Mouse (Mus musculus) CH12.LX (cell line): ENCODE results near the gene Ccdc80. TPM values are rescaled to one million over a fixed set of nuclear protein-coding genes. Genes with fewer than 3 reads are reported as not detected.

Source experiments
- DNase-seq: peaks from one replicate; pipeline ENCODE4 v3.0.0-alpha.2; 2013; ENCODE audit errors: extremely low read depth
- H3K27ac ChIP-seq: 2 replicates; pipeline ENCODE4 v1.5.1; 2012; ENCODE audit warnings: low read depth, mild to moderate bottlenecking, control low read depth, moderate library complexity; ENCODE audit not compliant: insufficient read depth
- H3K27me3 ChIP-seq: replicated peaks from 2 replicates; pipeline ENCODE3; 2012; ENCODE audit warnings: inconsistent platforms
- H3K36me3 ChIP-seq, 2 experiments: replicated peaks in 1 of 2; 2 replicates each; pipeline versions ENCODE3 to v1.6.1; 2012; ENCODE audit warnings: inconsistent platforms in 1 of 2, low read length in 1 of 2, mild to moderate bottlenecking in 1 of 2, mixed read lengths in 1 of 2, moderate library complexity in 1 of 2; ENCODE audit not compliant: control insufficient read depth in 1 of 2, insufficient read depth in 1 of 2
- H3K4me1 ChIP-seq, 2 experiments: 2 replicates each; pipeline ENCODE4 v1.6.1; 2012; ENCODE audit warnings: inconsistent platforms in 1 of 2, moderate library complexity in 1 of 2; ENCODE audit not compliant: insufficient read depth in 2 of 2, control insufficient read depth in 1 of 2
- H3K4me2 ChIP-seq: 2 replicates; pipeline ENCODE4 v1.6.1; 2012; ENCODE audit warnings: low read depth, mild to moderate bottlenecking, control low read depth; ENCODE audit not compliant: poor library complexity, insufficient read depth, severe bottlenecking
- H3K4me3 ChIP-seq, 3 experiments: fragments of 150-350 bp in 1 of 3; sonication (generic) in 1 of 3; replicated peaks in 1 of 3; 2 replicates each; pipeline versions ENCODE3 to v1.5.1; 2011 to 2012; ENCODE audit warnings: low read depth in 2 of 3, low read length in 2 of 3, mild to moderate bottlenecking in 2 of 3, moderate library complexity in 2 of 3, control low read depth in 1 of 3, improper control_type of control experiment in 1 of 3, inconsistent platforms in 1 of 3, mixed read lengths in 1 of 3; ENCODE audit not compliant: poor library complexity in 1 of 3
- H3K79me2 ChIP-seq: replicated peaks from 2 replicates; pipeline ENCODE4 v1.6.1; 2012; ENCODE audit warnings: mild to moderate bottlenecking, moderate library complexity; ENCODE audit not compliant: control insufficient read depth, poor library complexity, insufficient read depth, severe bottlenecking; ENCODE audit errors: extremely low read depth
- H3K9ac ChIP-seq: 2 replicates; pipeline ENCODE4 v1.6.1; 2012; ENCODE audit warnings: low read depth, mild to moderate bottlenecking, control low read depth, moderate library complexity; ENCODE audit not compliant: insufficient read depth
- H3K9me3 ChIP-seq: replicated peaks from 2 replicates; pipeline ENCODE3; 2012; ENCODE audit warnings: low read length, inconsistent platforms, mixed read lengths
- BHLHE40 ChIP-seq: IDR thresholded peaks from 2 replicates; pipeline ENCODE4 v1.6.1; 2011; ENCODE audit warnings: mild to moderate bottlenecking, low read depth, low read length, improper control_type of control experiment
- CHD2 ChIP-seq: IDR thresholded peaks from 2 replicates; pipeline ENCODE4 v1.6.1; 2011; ENCODE audit warnings: low read length, improper control_type of control experiment
- CTCF ChIP-seq, 2 experiments: IDR thresholded peaks in 1 of 2; conservative IDR thresholded peaks in 1 of 2; 2 replicates each; pipeline ENCODE4 v1.5.1; 2011 to 2012; ENCODE audit warnings: low read depth in 2 of 2, low read length in 2 of 2, improper control_type of control experiment in 1 of 2, inconsistent platforms in 1 of 2, mild to moderate bottlenecking in 1 of 2, moderate library complexity in 1 of 2
- E2F4 ChIP-seq: IDR thresholded peaks from 2 replicates; pipeline ENCODE4 v1.6.1; 2011; ENCODE audit warnings: low read depth, low read length, improper control_type of control experiment; ENCODE audit not compliant: insufficient replicate concordance
- ELF1 ChIP-seq: IDR thresholded peaks from 2 replicates; pipeline ENCODE4 v1.6.1; 2014; ENCODE audit warnings: low read depth, mild to moderate bottlenecking, inconsistent platforms, low read length, improper control_type of control experiment
- EP300 ChIP-seq: IDR thresholded peaks from 2 replicates; pipeline ENCODE4 v1.6.1; 2011; ENCODE audit warnings: low read length, improper control_type of control experiment
- ETS1 ChIP-seq: conservative IDR thresholded peaks from 2 replicates; pipeline ENCODE4 v1.6.1; 2012; ENCODE audit warnings: low read depth, mild to moderate bottlenecking, inconsistent platforms, low read length, improper control_type of control experiment, moderate library complexity
- GABPA ChIP-seq: IDR thresholded peaks from 2 replicates; pipeline ENCODE4 v1.6.1; 2012; ENCODE audit warnings: low read depth, low read length, improper control_type of control experiment, inconsistent platforms; ENCODE audit not compliant: insufficient replicate concordance
- HCFC1 ChIP-seq: IDR thresholded peaks from 2 replicates; pipeline ENCODE4 v1.6.1; 2012; ENCODE audit warnings: low read depth, mild to moderate bottlenecking, inconsistent platforms, low read length, improper control_type of control experiment
- IRF4 ChIP-seq: IDR thresholded peaks from 2 replicates; pipeline ENCODE4 v1.6.1; 2014; ENCODE audit warnings: low read depth, mild to moderate bottlenecking, inconsistent platforms, low read length, improper control_type of control experiment
- JUN ChIP-seq: IDR thresholded peaks from 2 replicates; pipeline ENCODE4 v1.6.1; 2011; ENCODE audit warnings: low read depth, mild to moderate bottlenecking, low read length, improper control_type of control experiment, moderate library complexity; ENCODE audit not compliant: insufficient read depth
- JUND ChIP-seq: conservative IDR thresholded peaks from 2 replicates; pipeline ENCODE4 v1.6.1; 2011; ENCODE audit warnings: low read depth, low read length, improper control_type of control experiment
- KAT2A ChIP-seq: IDR thresholded peaks from 2 replicates; pipeline ENCODE4 v1.6.1; 2012; ENCODE audit warnings: low read length, improper control_type of control experiment, inconsistent platforms; ENCODE audit not compliant: insufficient replicate concordance
- MAZ ChIP-seq: IDR thresholded peaks from 2 replicates; pipeline ENCODE4 v1.6.1; 2012; ENCODE audit warnings: low read depth, mild to moderate bottlenecking, inconsistent platforms, low read length, improper control_type of control experiment, moderate library complexity
- MEF2A ChIP-seq: IDR thresholded peaks from 2 replicates; pipeline ENCODE4 v1.6.1; 2014; ENCODE audit warnings: low read depth, mild to moderate bottlenecking, inconsistent platforms, low read length, improper control_type of control experiment, borderline replicate concordance
- MXI1 ChIP-seq: IDR thresholded peaks from 2 replicates; pipeline ENCODE4 v1.6.1; 2011; ENCODE audit warnings: mild to moderate bottlenecking, low read depth, low read length, improper control_type of control experiment
- MYC ChIP-seq: IDR thresholded peaks from 2 replicates; pipeline ENCODE4 v1.6.1; 2011; ENCODE audit warnings: low read depth, mild to moderate bottlenecking, improper control_type of control experiment, low read length
- NELFE ChIP-seq: IDR thresholded peaks from 2 replicates; pipeline ENCODE4 v1.6.1; 2011; ENCODE audit warnings: low read depth, low read length, improper control_type of control experiment
- NRF1 ChIP-seq: IDR thresholded peaks from 2 replicates; pipeline ENCODE4 v1.6.1; 2014; ENCODE audit warnings: low read depth, mild to moderate bottlenecking, inconsistent platforms, low read length, improper control_type of control experiment, moderate library complexity
- POLR2A ChIP-seq: IDR thresholded peaks from 2 replicates; pipeline ENCODE4 v1.6.1; 2011; ENCODE audit warnings: low read depth, mild to moderate bottlenecking, improper control_type of control experiment, low read length
- POLR2AphosphoS2 ChIP-seq: IDR thresholded peaks from 2 replicates; pipeline ENCODE4 v1.6.1; 2011; ENCODE audit warnings: low read depth, low read length, improper control_type of control experiment
- RAD21 ChIP-seq: IDR thresholded peaks from 2 replicates; pipeline ENCODE4 v1.6.1; 2011; ENCODE audit warnings: low read depth, mild to moderate bottlenecking, low read length, improper control_type of control experiment, moderate library complexity
- RCOR1 ChIP-seq: conservative IDR thresholded peaks from 2 replicates; pipeline ENCODE4 v1.6.1; 2012; ENCODE audit warnings: low read depth, mild to moderate bottlenecking, inconsistent platforms, low read length, improper control_type of control experiment
- SIN3A ChIP-seq: IDR thresholded peaks from 2 replicates; pipeline ENCODE4 v1.6.1; 2012; ENCODE audit warnings: low read length, improper control_type of control experiment, inconsistent platforms
- SMC3 ChIP-seq: IDR thresholded peaks from 2 replicates; pipeline ENCODE4 v1.6.1; 2011; ENCODE audit warnings: low read depth, low read length, improper control_type of control experiment
- TBP ChIP-seq: conservative IDR thresholded peaks from 2 replicates; pipeline ENCODE4 v1.6.1; 2011; ENCODE audit warnings: low read depth, low read length, improper control_type of control experiment
- TCF12 ChIP-seq: IDR thresholded peaks from 2 replicates; pipeline ENCODE4 v1.6.1; 2014; ENCODE audit warnings: low read depth, mild to moderate bottlenecking, inconsistent platforms, low read length, improper control_type of control experiment
- UBTF ChIP-seq: IDR thresholded peaks from 2 replicates; pipeline ENCODE4 v1.6.1; 2012; ENCODE audit warnings: low read depth, mild to moderate bottlenecking, inconsistent platforms, low read length, improper control_type of control experiment, moderate library complexity
- USF2 ChIP-seq: conservative IDR thresholded peaks from 2 replicates; pipeline ENCODE4 v1.6.1; 2011; ENCODE audit warnings: low read depth, low read length, improper control_type of control experiment
- ZC3H11A ChIP-seq: IDR thresholded peaks from 2 replicates; pipeline ENCODE4 v1.6.1; 2012; ENCODE audit warnings: low read depth, mild to moderate bottlenecking, inconsistent platforms, low read length, improper control_type of control experiment
- ZKSCAN1 ChIP-seq: IDR thresholded peaks from 2 replicates; pipeline ENCODE4 v1.6.1; 2012; ENCODE audit warnings: low read depth, inconsistent platforms, low read length, improper control_type of control experiment, borderline replicate concordance
- ZNF384 ChIP-seq: IDR thresholded peaks from 2 replicates; pipeline ENCODE4 v1.6.1; 2012; ENCODE audit warnings: low read depth, low read length, improper control_type of control experiment, inconsistent platforms
- dilution Hi-C: fragments of 300-500 bp; cut with MboI; formaldehyde crosslinking; loops from 2 replicates; pipeline ENCODE4 v1.14.3; 2020; ENCODE audit warnings: low sequenced_read_pairs; ENCODE audit not compliant: extremely low pct_unique_long_range_greater_than_20kb, extremely low pct_ligation_motif_present
- in situ Hi-C: fragments of 300-500 bp; cut with MboI; formaldehyde crosslinking; loops from 3 replicates; pipeline ENCODE4 v1.14.3; 2019; ENCODE audit warnings: low sequenced_read_pairs, low pct_ligation_motif_present, low pct_unique_long_range_greater_than_20kb, mixed read lengths
- polyA plus RNA-seq: library from polyadenylated mRNA; unstranded; fragments of >175 nt; gene quantifications from 2 replicates; pipeline ENCODE4 v1.2.1, GENCODE M21; 2012; ENCODE audit warnings: low read depth; ENCODE audit not compliant: insufficient read length
- total RNA-seq, 2 experiments: library from RNA; depleted of rRNA; stranded (reverse); fragments of 300-350 nt in 1 of 2; fragments of >200 nt in 1 of 2; gene quantifications; 2 replicates each; pipeline ENCODE4 v1.2.3; 2012 to 2014

The Ccdc80 gene
- total and polyA plus RNA-seq, 3 experiments = 3.9 to 9.5 (median 6.1) TPM

GRCm38 (mm10) chr16:45070383-45071083 is 22.7 kb upstream of the Ccdc80 start:
- peak overlapping the region; percentile 65 for H3K4me2 ChIP-seq

GRCm38 (mm10) chr16:45071424-45071823 is 21.8 kb upstream of the Ccdc80 start:
- Histone ChIP-seq H3K4me2 (no peak overlapping the region), H3K27ac (no peak overlapping the region), H3K9me3 (no peaks in the 10 kb centered on the region), H3K9ac (no peak overlapping the region), H3K4me3 (no peak overlapping the region), H3K4me1 (peaks cover 7 to 24% of the 10 kb centered on the region in 2 experiments; a peak in 3 of 4 replicates), H3K27me3 (peaks cover 2% of the 10 kb centered on the region), H3K79me2 (no peaks in the 10 kb centered on the region), H3K36me3 (no peaks in the 10 kb centered on the region)
- TF ChIP-seq CHD2 (no peak), NELFE (no peak), KAT2A (no peak), E2F4 (no peak), CTCF (conservative IDR thresholded peaks at IDR 0.05 in 1 of 2, IDR thresholded peaks at IDR 0.05 in 1 of 2; ENCODE audit: low read depth in 2 of 2, low read length in 2 of 2) (no peak), JUN (no peak), NRF1 (no peak), BHLHE40 (no peak), RAD21 (no peak), EP300 (no peak), RCOR1 (no peak), USF2 (no peak), GABPA (no peak), TCF12 (no peak), SMC3 (no peak), ETS1 (no peak), UBTF (no peak), HCFC1 (no peak)
- DNase-seq = no peak
- in situ Hi-C loops = no loop called here
- dilution Hi-C loops = no loop called here

More at GRCm38 (mm10) chr16:45070383-45071083, 22.7 kb upstream of the Ccdc80 start:
- Histone ChIP-seq H3K36me3 (no peaks in the 10 kb centered on the region), H3K9ac (no peak overlapping the region), H3K27me3 (peaks cover 2% of the 10 kb centered on the region), H3K4me1 (peaks cover 7 to 24% of the 10 kb centered on the region in 2 experiments; a peak in 3 of 4 replicates), H3K9me3 (no peaks in the 10 kb centered on the region), H3K27ac (no peak overlapping the region), H3K79me2 (no peaks in the 10 kb centered on the region), H3K4me3 (no peak overlapping the region)
- dilution Hi-C loops (no loop called here), in situ Hi-C loops (no loop called here)
- TF ChIP-seq BHLHE40 (peak; percentile 43; the same call in 1 of the 2 replicates), POLR2AphosphoS2 (no peak), EP300 (peak; percentile 77), MXI1 (peak; percentile 50; the same call in 1 of the 2 replicates), CHD2 (peak; percentile 47; the same call in 1 of the 2 replicates), POLR2A (no peak), GABPA (no peak), JUND (peak; percentile 87), MEF2A (peak; percentile 78), JUN (peak; percentile 80), TBP (0 out of 2 replicates have a peak, but pooled peaks have one; percentile 22), MYC (0 out of 2 replicates have a peak, but pooled peaks have one; percentile 17), ZC3H11A (no peak), TCF12 (peak; percentile 82), ZKSCAN1 (no peak), ZNF384 (peak; percentile 67), RCOR1 (peak; percentile 91), IRF4 (peak; percentile 95), UBTF (no peak), ELF1 (no peak), SIN3A (peak; percentile 64), MAZ (peak; percentile 19; the same call in 1 of the 2 replicates), ETS1 (peak; percentile 83), NELFE (0 out of 2 replicates have a peak, but pooled peaks have one; percentile 28), NRF1 (0 out of 2 replicates have a peak, but pooled peaks have one; percentile 9)
- peak; percentile 74 for DNase-seq
